Mouse (Mus musculus) mature B cell (primary cell): ENCODE data around the gene Fndc8.
"Not testable (repeated sequence)": the region's sequence is repeated elsewhere in the genome, so short reads cannot be mapped to it uniquely, and the experiment has no call there.

Experiments used
- in situ Hi-C: fragments of 300-500 bp; cut with MboI; formaldehyde crosslinking; loops from 2 replicates; pipeline ENCODE4 v1.14.3; 2019

Gene Fndc8

DNA sequence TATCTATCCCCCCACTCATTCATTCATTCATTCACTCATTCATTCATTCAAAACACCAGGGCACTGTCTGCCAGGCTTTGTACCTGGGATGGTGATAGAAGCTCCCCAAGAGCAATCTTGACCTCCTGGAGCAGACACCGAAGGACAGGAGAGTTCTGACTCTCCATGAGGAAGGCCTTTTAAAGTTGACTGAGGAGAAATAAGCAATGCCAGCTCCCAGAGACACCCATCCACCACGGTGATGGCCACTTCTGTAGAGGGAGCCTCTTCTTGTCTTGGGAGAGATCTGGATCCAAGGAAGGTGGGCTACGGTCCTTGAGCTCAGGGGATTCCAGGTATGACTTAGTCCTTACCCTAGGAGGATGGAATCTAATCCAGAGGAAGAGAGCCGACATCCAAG, 18.3 kb downstream of the Fndc8 start, which contains the start of gene Unc45b:
Gene Unc45b (plus strand): TSS at position 301 of the 400 bp plus-strand sequence.
- in situ Hi-C loops = loop anchor here (25.0 kb wide), 1 partner anchor 277 kb away; the partner anchor contains the start of genes Slfn3 and Slfn4

DNA sequence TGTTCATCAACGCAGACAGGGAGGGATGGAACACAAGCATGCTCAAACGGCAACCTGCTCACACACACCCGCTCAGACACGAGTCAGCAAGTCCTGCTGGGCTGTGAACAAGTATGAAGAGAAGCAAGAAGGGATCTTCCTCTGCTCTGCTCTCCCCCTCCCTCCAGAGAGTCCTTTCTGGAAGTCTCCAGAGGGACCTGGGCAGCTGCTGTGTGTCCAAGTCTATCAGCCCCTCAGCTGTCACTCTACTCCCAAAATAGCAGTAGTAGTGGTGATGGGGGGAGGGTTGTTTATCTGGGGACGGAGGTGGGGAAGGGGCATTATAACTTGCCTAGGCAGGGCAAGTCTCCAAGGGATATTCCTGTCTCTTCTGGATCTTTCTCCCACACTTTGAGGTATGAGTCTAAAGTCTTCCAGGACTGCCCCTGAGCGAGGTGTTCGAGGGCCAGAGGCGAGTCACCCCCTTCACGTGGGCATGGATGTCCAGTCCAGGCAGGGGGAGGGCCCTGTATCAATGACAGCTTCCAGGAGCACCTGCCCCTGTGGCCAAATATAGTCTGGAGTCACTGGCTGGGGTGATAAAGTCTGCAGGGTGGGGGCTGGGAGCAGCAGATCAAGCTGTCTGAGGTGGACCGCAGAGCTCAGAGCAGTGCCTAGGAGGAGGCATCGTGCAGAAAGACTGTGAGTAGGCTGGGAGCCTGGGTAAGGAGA, 18.9 kb downstream of the Fndc8 start:
- in situ Hi-C loops = loop anchor here (25.0 kb wide), 1 partner anchor 276 kb away; the partner anchor contains the start of genes Slfn3 and Slfn4

DNA sequence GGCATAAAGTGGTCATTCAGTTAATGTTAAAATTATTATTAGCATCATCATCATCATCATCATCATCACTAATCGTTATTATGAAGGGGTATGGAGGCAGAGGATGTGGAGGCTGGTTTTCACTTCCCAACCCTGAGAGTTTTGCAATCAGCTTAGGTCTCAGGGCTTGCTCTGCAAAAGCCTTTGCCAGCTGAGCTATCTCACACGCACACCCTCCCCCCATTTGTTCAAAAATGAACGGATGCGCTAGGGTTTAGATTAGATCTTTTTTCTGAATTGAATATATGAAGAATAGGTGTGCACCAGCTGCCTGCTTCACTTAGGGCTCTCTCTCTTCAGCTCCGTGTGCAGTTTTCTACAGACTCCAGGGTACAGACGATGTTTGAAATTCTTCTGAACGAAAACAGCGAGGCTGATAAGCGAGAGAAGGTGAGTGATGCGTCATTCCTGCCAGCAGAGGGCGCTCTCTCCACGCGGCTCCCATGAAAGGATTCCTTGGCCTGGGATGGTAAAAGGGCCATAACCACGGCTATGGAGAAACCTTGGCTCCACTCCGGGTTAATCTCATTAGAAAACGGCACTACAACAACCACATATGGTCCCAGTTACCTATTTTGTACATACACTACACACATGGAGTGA, 22.9 kb downstream of the Fndc8 start:
- in situ Hi-C loops = loop anchor here (5.0 to 25.0 kb wide), 2 partner anchors 47 to 272 kb away; partner anchors contain the start of genes Slfn3 and Slfn4

DNA sequence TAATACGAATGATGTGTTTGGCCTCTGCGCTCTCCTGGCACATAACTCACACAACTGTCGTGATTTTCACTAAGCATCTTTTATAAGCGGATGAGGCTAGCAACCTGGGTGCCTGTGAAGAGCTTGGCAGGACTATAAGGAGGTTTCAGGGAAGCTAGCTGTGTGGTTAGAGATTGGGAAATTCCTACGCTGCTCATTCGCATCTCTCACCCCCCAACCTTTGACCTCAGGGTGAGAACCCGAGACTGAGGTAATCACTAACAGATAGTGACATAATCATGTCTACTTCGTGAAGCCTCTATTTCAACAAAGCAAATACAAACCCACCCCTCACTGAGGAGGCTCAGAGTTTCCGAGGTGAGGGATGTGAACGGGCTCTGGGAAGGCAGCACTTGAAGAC, 28.8 kb downstream of the Fndc8 start:
- in situ Hi-C loops = loop anchor here (25.0 kb wide), 1 partner anchor 267 kb away; the partner anchor contains the start of genes Slfn3 and Slfn4

DNA sequence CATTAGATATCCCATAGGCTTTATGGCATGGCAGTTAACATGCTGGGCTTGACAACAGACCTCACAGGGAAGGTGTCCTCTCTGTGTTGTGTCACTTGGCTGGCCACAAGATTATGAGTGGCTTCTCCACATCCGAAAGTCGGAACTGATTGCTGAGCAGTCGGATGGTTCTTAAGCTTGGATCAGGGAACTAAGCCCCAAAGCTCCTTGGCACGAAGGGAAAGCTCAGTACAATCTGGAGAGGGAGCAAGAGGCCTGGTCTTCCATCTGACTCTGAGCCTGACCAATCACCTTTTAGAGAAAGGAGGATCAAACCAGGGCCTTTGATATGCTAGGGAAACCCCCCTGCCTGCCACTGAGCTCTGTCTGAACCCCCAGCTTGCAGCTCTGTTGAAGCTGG, 29.8 kb downstream of the Fndc8 start:
- in situ Hi-C loops = loop anchor here (25.0 kb wide), 1 partner anchor 266 kb away; the partner anchor contains the start of genes Slfn3 and Slfn4

DNA sequence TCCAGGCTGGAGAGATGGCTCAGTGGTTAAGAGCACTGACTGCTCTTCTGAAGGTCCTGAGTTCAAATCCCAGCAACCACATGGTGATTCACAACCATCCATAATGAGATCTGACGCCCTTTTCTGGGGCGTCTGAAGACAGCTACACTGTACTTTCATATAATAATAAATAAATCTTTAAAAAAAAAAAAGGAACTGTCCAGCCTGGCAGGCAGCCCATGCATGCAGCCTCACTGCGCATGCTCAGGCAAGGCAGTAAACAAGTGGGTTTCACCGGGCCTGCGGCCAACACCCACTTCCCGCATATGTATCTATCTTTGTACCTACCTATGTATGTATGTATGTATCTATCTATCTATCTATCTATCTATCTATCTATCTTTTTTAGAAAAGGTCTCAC, 32.0 kb downstream of the Fndc8 start:
- in situ Hi-C loops = loop anchor here (25.0 kb wide), 1 partner anchor 263 kb away; the partner anchor contains the start of genes Slfn3 and Slfn4

DNA sequence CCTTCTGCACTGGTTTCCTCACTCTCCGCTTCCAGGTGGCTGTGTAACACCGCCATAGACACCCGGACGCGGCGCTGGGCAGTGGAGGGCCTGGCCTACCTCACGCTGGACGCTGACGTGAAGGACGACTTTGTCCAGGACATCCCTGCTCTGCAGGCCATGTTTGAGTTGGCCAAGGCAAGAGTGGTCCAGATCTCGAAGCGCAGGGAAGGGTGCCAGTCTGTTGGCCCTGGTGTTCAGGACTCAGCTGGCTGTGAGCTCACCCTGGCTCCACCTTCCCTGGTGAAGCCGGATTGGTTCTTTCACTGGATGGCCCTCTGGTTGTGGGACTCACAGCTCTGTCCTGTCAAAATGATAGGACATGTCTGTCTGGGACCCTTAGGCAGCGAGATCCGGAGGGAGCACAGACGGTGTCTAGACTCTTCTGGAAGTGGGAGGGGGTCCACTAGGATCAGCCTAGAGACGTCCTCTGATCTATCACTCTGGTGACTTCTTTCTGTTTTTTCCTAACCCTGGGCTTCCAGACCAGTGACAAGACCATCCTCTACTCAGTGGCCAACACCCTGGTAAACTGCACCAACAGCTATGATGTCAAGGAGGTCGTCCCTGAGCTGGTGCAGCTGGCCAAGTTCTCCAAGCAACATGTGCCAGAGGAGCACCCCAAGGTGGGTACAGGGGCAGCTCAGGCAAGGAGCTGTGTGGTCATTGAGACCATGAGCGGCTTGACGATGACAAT, 37.1 kb downstream of the Fndc8 start:
- in situ Hi-C loops = no loop called here

DNA sequence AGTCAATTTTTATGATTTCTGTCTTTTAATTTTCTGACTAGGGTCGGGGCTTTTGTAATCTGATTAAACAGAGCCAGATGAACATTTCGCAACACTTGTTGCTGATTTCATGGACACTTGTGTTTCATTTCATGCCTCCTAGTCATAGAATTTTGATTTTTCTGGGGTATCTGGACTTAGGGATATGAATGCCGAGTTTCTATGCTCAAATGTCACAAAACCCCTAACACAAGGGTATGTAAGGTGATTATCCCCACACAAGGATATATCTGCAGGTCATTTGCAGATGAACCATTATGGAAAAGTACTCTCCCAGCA, 37.7 kb downstream of the Fndc8 start:
- in situ Hi-C loops = no loop called here

DNA sequence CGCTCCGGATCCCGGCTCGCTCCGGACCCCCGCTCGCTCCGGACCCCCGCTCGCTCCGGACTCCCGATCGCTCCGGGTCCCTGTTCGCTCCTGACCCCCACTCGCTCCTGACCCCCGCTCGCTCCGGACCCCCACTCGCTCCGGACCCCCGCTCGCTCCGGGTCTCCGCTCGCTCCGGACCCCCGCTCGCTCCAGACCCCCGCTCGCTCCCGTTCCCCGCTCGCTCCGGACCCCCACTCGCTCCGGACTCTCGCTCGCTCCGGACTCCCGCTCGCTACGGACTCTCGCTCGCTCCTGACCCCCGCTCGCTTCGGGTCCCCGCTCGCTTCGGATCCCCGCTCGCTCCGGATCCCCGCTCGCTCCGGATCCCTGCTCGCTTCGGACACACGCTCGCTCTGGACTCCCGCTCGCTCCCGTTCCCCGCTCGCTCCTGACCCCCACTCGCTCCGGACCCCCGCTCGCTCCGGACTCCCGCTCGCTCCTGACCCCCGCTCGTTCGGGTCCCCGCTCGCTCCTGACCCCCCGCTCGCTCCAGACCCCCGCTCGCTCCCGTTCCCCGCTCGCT, 38.5 kb downstream of the Fndc8 start:
- in situ Hi-C loops = not testable (repeated sequence)

DNA sequence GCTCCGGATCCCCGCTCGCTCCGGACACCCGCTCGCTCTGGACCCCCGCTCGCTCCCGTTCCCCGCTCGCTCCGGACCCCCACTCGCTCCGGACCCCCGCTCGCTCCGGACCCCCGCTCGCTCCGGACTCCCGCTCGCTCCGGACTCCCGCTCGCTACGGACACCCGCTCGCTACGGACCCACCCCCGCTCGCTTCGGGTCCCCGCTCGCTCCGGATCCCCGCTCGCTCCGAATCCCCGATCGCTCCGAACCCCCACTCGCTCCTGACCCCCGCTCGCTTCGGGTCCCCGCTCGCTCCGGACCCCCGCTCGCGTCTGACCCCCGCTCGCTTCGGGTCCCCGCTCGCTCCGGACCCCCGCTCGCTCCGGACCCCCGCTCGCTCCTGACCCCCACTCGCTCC, 39.2 kb downstream of the Fndc8 start:
- in situ Hi-C loops = not testable (repeated sequence)

DNA sequence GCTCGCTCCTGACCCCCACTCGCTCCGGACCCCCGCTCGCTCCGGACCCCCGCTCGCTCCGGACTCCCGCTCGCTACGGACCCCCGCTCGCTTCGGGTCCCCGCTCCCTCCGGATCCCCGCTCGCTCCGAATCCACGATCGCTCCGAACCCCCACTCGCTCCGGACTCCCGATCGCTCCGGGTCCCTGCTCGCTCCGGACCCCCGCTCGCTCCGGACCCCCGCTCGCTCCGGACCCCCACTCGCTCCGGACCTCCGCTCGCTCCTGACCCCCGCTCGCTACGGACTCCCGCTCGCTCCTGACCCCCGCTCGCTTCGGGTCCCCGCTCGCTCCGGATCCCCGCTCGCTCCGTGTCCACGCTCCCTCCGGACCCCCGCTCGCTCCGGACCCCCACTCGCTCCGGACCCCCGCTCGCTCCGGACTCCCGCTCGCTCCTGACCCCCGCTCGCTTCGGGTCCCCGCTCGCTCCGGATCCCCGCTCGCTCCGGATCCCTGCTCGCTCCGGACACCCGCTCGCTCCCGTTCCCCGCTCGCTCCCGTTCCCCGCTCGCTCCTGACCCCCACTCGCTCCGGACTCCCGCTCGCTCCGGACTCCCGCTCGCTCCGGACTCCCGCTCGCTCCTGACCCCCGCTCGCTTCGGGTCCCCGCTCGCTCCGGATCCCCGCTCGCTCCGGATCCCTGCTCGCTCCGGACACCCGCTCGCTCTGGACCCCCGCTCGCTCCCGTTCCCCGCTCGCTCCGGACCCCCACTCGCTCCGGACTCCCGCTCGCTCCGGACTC, 39.9 kb downstream of the Fndc8 start:
- in situ Hi-C loops = not testable (repeated sequence)

DNA sequence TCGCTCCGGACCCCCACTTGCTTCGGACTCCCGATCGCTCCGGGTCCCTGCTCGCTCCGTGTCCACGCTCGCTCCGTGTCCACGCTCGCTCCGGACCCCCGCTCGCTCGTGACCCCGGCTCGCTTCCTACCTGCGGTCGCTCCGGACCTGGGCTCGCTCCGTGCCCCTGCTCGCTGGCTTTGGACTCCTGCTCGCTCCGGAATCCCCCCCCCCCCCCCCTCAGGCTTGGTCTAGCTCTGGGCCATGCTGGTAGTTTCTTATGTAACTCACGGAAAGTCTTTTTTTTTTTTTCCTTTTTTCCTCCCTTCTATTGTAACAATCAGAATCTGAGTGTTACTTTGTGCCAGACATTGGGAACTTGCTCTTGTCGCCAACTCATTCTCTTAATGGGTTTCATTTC, 41.3 kb downstream of the Fndc8 start:
- in situ Hi-C loops = no loop called here

DNA sequence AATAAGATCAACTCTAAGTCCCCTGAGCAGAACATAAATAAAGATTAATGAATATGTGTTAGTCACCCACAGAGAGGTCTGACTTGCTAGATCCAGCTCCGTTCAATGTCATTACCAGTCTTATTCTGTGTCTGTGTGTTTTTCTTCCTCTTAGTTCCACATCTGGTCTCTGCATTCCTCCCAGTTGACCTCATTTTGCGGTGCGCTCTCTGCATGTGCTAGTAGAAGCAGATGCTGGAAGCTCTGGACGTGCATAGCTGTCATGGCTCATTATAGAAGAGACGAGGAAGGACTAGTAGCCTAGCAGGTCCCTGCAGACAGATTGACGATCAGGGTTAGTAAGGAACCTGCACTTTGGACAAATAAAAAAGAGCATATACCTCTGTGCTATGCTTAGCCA, 51.4 kb downstream of the Fndc8 start:
- in situ Hi-C loops = no loop called here

DNA sequence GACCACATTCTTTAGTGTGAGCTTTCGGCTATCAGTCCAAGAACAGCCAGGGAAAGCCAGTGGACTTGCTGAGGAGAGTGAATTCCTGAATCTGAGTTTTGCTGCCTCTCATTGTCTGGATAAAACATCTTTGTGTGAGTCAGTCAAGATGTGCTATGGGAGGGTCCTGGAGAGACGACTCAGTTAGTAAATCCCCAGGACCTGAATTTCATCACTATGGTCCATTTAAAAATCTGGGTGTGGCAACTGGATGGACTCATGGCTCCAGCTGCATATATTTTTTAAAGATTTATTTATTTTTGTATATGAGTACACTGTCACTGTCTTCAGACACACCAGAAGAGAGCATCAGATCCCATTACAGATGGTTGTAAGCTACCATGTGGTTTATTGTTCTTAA, 53.7 kb downstream of the Fndc8 start:
- in situ Hi-C loops = no loop called here

DNA sequence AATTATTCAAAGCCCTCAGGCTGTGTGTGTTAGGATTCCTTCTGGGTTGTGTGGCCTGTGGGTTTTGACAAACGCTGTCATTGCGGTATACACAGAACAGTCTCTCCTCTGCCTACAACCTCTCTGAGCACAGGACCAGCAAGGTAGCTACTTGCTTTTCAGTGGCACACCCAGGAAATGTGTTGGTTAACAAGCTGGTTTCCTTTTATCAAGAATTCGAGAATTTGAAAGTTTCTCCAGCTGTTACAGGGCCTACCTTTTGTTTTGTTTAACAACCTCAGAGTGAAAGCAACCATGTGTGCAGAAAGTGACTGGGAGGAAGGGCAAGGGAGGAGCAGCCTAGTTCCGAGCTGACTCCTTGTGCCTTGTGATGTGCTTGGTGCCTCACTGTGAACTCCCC, 55.5 kb downstream of the Fndc8 start:
- in situ Hi-C loops = no loop called here

DNA sequence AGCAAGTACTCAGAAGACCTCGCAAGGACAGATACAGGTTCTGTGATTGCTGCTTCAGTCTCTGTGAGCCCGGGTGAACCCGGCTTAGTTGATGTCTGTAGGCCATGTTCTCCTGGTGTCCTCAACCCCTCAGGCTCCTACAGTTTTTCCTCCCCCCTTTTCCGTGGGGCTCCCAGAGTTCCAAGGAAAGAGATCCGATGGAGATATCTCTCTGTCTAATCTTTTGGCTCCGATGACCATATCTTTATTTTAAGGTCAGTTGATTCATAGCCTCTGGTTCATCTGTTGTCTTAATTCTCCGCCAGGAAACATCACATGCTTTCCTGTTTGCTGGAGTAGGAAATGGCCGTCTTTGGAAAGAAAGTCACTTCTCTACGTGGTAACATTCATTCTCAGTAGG, 57.1 kb downstream of the Fndc8 start:
- in situ Hi-C loops = no loop called here
